Mouse (Mus musculus) limb, embryonic 14.5 days (tissue): ENCODE measurements around the gene Fubp1. TPM values are rescaled to one million over a fixed set of nuclear protein-coding genes. Genes with fewer than 3 reads are reported as not detected.

Experiments
- ATAC-seq: fragments of 200-750 bp; cut with Nextera tagmentation; 2 replicates; pipeline ENCODE4 v1.8.0; 2017; ENCODE audit warnings: low read depth, moderate number of reproducible peaks, moderate TSS enrichment; ENCODE audit not compliant: low FRiP score
- DNase-seq: peaks from one replicate; pipeline ENCODE4 v3.0.0-alpha.2; 2015; ENCODE audit warnings: low spot score
- H3K27ac ChIP-seq: fragments of 300-500 bp; sonication (generic); replicated peaks from 2 replicates; pipeline ENCODE4 v1.5.1; 2014; ENCODE audit warnings: low read depth, mild to moderate bottlenecking, low read length, moderate library complexity, mixed read lengths
- H3K27me3 ChIP-seq: fragments of 300-500 bp; sonication (generic); 2 replicates; pipeline ENCODE4 v1.6.1; 2014; ENCODE audit warnings: low read length, mixed read lengths; ENCODE audit not compliant: control insufficient read depth, insufficient read depth
- H3K36me3 ChIP-seq: fragments of 300-500 bp; sonication (generic); 2 replicates; pipeline ENCODE4 v1.6.1; 2014; ENCODE audit warnings: mild to moderate bottlenecking, low read length, moderate library complexity, mixed read lengths; ENCODE audit not compliant: control insufficient read depth, insufficient read depth
- H3K4me1 ChIP-seq: fragments of 300-500 bp; sonication (generic); 2 replicates; pipeline ENCODE4 v1.6.1; 2014; ENCODE audit warnings: antibody characterized with exemption, low read length, mixed read lengths; ENCODE audit not compliant: control insufficient read depth, insufficient read depth
- H3K4me2 ChIP-seq: fragments of 300-500 bp; sonication (generic); replicated peaks from 2 replicates; pipeline ENCODE4 v1.6.1; 2014; ENCODE audit warnings: low read depth, mild to moderate bottlenecking, low read length, moderate library complexity; ENCODE audit not compliant: severe bottlenecking
- H3K4me3 ChIP-seq: fragments of 300-500 bp; sonication (generic); replicated peaks from 2 replicates; pipeline ENCODE4 v1.5.1; 2014; ENCODE audit warnings: low read length
- H3K9ac ChIP-seq: fragments of 300-500 bp; sonication (generic); 2 replicates; pipeline ENCODE4 v1.6.1; 2014; ENCODE audit warnings: mild to moderate bottlenecking, low read depth, low read length, moderate library complexity; ENCODE audit not compliant: severe bottlenecking
- H3K9me3 ChIP-seq: fragments of 300-500 bp; sonication (generic); 2 replicates; pipeline ENCODE4 v1.6.1; 2016; ENCODE audit warnings: low read length; ENCODE audit not compliant: control insufficient read depth
- POLR2A ChIP-seq: fragments of 200-500 bp; IDR thresholded peaks from 2 replicates; pipeline ENCODE4 v1.8.0; 2012; ENCODE audit warnings: inconsistent platforms, mild to moderate bottlenecking, moderate library complexity, borderline replicate concordance; ENCODE audit not compliant: insufficient read depth, insufficient read length; ENCODE audit errors: extremely low read depth
- WGBS: fragments of 180-500 bp; shearing (Covaris S2); extraction: QIAGEN DNeasy Blood & Tissue Kit; methylation state at CpG from one replicate; pipeline ENCODE4 v1.1.7; 2014; 5-methylcytosine and 5-hydroxymethylcytosine counted together
- polyA plus RNA-seq, 2 experiments: library from polyadenylated mRNA; depleted of rRNA in 1 of 2; stranded (reverse) in 1 of 2; unstranded in 1 of 2; fragments of >200 nt; fragmentation: Nextera tagmentation in 1 of 2; extraction: Ambion mirVana in 1 of 2; gene quantifications; 2 replicates each; pipeline versions ENCODE4 v1.2.1 to v1.2.3; 2012 to 2014

The Fubp1 gene
- polyA plus RNA-seq, 2 experiments, result 223 to 232 TPM

DNA sequence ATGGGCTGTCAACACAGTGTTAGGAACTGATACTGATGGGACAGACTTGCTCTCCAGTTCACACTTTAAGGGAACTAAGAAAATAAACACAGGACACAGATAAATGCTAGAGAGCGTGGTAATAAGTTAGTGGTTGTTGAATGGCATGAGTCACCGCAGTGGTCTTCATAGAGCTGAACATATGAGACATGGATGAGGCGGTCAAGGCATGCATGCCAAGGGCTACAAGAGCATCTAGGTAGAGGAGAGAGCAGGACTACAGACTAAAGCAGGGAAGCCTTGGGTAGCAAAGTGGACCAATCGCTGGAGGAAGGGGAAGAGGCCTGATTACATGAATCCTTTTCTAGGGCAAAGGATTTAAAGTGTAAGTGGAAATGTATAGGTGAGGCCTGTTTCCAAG lies 3.1 kb upstream of the Fubp1 start:
- Histone ChIP-seq H3K9me3 (no peaks in the 10 kb centered on the region), H3K27ac (no peak overlapping the region), H3K4me3 (no peak overlapping the region), H3K36me3 (0 out of 2 replicates have a peak, but pooled peaks cover 4% of the 10 kb centered on the region), H3K27me3 (no peaks in the 10 kb centered on the region), H3K4me1 (peaks cover 9% of the 10 kb centered on the region), H3K4me2 (no peak overlapping the region), H3K9ac (no peak overlapping the region)
- WGBS, result 93% methylated on average over 4 of the region's 4 CpGs
- TF ChIP-seq POLR2A, result no peak
- DNase-seq (no peak), ATAC-seq (no peak)

DNA sequence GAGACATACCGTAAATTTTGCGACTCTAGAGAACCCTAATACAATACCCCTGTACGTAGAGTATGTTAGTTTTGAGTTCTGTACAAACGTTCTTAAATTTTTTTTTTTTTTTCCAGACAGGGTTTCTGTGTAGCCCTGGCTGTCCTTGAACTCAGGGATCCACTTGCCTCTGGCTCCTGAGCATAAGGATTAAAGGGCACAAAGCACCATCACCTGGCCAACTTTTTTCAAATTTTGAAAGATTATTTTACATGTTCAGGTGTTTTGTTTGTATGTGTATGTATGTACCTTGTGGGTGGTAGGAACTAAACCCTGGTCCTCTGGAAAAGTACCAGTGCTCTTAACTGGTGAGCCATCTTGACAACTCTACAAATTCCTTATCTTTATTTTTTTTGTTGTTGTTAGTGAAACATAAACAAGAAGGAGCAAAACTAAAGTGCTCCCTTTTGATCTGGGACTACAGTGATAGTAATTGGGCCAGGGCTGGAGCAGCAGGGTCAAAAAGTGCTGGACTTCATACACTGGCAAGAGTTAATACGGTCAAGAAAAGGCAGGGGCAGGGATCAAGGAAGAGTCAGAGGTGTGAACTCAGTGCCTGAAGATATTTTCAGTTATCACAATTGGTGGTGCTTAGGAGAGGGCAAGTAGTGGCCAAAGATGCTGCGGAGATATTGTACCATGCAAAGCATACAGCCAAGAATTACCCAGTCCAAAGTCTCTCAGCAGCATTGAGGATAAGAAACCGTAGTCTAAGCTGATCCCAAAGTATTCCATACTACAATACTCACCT lies 1.9 kb upstream of the Fubp1 start:
- H3K9ac ChIP-seq, result no peak overlapping the region
- TF ChIP-seq POLR2A, result no peak
- H3K27me3 ChIP-seq, result no peaks in the 10 kb centered on the region
- no peaks in the 10 kb centered on the region for H3K9me3 ChIP-seq
- DNase-seq, result no peak
- H3K27ac ChIP-seq, result no peak overlapping the region
- WGBS, result 90% methylated on average over 7 of the region's 7 CpGs
- H3K4me3 ChIP-seq, result no peak overlapping the region; the same call in 1 of the 2 replicates
- peak overlapping the region; percentile 85; the same call in 1 of the 2 replicates for H3K4me2 ChIP-seq
- H3K36me3 ChIP-seq, result 0 out of 2 replicates have a peak, but pooled peaks cover 4% of the 10 kb centered on the region
- H3K4me1 ChIP-seq, result peaks cover 21% of the 10 kb centered on the region
- no peak for ATAC-seq

DNA sequence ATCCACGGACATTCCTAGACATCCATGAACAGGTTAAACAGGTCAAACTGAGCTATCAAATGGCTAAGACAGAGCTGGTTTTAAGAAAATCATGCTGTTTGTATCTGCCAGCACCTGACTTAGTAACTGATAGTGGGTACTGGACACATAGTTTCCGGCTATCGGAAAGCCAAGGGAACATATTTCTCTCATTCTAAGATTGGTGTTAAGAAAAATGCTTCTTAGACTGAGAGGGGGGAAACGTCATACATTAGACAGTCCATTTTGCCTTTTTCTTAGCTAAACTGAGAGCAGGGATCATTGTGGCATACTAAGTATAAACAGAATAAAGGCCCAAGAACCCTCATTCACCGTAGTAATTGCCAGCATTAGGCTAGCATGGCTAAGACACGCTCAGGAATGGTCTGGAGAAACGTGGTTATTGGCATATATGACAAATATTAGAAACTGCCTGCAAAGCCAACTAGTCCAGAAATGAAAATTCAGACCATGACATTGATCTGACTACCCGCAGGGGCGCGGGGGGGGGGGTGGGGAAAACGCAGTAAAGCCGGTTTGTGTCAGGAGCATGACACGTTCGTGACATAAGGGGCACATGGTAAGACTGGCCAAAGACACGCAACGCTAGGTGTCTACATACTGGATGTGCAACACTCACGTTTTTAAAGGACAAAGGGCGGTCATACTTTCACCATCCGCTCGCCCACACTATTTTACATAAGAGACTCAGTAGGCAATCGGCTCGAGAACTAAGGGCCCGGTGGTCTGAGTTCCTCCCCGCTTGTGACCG lies 850 bp upstream of the Fubp1 start:
- peak; percentile 51 for DNase-seq
- Histone ChIP-seq H3K9me3 (no peaks in the 10 kb centered on the region), H3K4me1 (peaks cover 23% of the 10 kb centered on the region), H3K27me3 (no peaks in the 10 kb centered on the region), H3K4me2 (peak overlapping the region; percentile 85), H3K36me3 (0 out of 2 replicates have a peak, but pooled peaks cover 4% of the 10 kb centered on the region), H3K9ac (peak overlapping the region; percentile 100), H3K4me3 (peak overlapping the region; percentile 98), H3K27ac (peak overlapping the region; percentile 99)
- whole genome bisulfite sequencing, result 5% methylated on average over 24 of the region's 25 CpGs
- peak; percentile 1; the same call in 1 of the 2 replicates for ATAC-seq
- no peak for TF ChIP-seq POLR2A

DNA sequence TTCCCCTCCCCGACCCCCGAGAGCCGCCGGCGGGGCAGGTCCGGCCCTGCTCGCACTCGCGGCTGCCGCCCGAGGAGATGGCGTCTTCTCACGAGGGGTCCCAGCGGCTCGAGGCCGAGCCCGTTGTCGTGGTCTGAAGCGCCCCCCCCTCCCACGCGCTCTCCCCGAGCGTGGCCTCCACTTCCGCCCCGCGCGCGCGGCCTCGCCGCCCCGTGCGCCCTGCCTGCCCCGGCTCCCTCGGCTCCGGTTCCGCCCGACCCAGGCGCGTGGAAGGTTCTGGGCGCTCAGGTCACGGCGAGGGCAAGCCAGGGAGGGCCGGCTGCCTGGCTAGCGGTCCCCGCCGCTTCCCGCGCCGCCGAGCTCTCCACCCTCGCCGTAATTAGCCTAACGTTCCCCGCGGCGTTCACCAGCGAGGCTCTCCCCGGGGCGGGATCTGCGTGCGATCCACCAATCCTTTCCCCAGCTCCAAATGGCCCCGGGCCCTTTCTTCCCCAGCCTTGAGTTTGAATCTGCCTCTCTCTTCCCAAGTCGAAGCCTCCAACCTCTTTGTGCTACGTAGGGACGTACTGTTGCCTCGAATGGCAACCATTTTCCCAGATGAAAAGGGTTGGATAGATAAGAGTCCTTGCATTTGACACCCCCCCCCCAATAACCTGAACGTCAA lies 638 bp downstream of the Fubp1 start:
- peak overlapping the region; percentile 100 for H3K9ac ChIP-seq
- peaks cover 17% of the 10 kb centered on the region for H3K36me3 ChIP-seq
- peak overlapping the region; percentile 98 for H3K4me3 ChIP-seq
- no peaks in the 10 kb centered on the region for H3K27me3 ChIP-seq
- WGBS, result 5% methylated on average over 37 of the region's 68 CpGs
- no peak for TF ChIP-seq POLR2A
- ATAC-seq (peak; percentile 67), DNase-seq (peak; percentile 52)
- H3K4me1 ChIP-seq, result peaks cover 23% of the 10 kb centered on the region
- peak overlapping the region; percentile 70 for H3K4me2 ChIP-seq
- H3K9me3 ChIP-seq, result no peaks in the 10 kb centered on the region
- peak overlapping the region; percentile 99 for H3K27ac ChIP-seq
